Mouse (Mus musculus) gastrocnemius, postnatal 4 days (tissue): ENCODE results near the gene Ndufa8. TPM values are rescaled to one million over a fixed set of nuclear protein-coding genes. Genes with fewer than 3 reads are reported as not detected.

Experiments
- DNase-seq, 2 experiments: peaks; one replicate each; pipeline ENCODE4 v3.0.0; 2021 to 2022; ENCODE audit warnings: low spot score in 2 of 2, mixed read lengths in 2 of 2
- total RNA-seq, 2 experiments: library from RNA; stranded (reverse); gene quantifications; 2 replicates each; pipeline ENCODE4 v1.2.3; 2021

Ndufa8 gene
- total RNA-seq, 2 experiments from 2014 or later = 249 to 250 TPM

GRCm38 (mm10) chr2:35992259-35992658, 56.9 kb downstream of the Ndufa8 start:
- no peak for DNase-seq

Other genes starting within 250 kb of the Ndufa8 start
- gene Ttll11, start 69.5 kb downstream of the Ndufa8 start, total RNA-seq = 1 to 10 TPM; 3.4 to 5.8 TPM
- not detected for gene Morn5, start 52 bp upstream of the Ndufa8 start, total RNA-seq
- gene Lhx6, start 56.0 kb upstream of the Ndufa8 start, total RNA-seq = 1 to 10 TPM; 6.5 to 8.0 TPM
- 10 to 100 TPM; 24.0 to 25.4 TPM for gene Mrrf, start 87.0 kb upstream of the Ndufa8 start, total RNA-seq
- 10 to 100 TPM; 33.6 to 36.8 TPM for gene Rbm18, start 87.4 kb upstream of the Ndufa8 start, total RNA-seq
- 1 to 10 TPM; 5.7 to 6.7 TPM for gene Ptgs1, start 181.0 kb upstream of the Ndufa8 start, total RNA-seq